Mouse (Mus musculus) thymus, postnatal 4 days (tissue): Measurements from ENCODE around the gene 1700092M07Rik.
A peak's percentile ranks its signal among the peaks of the same experiment; 100 is the strongest.

Experiments used
- DNase-seq: peaks from one replicate; pipeline ENCODE4 v3.0.0; 2021

Gene 1700092M07Rik

DNA sequence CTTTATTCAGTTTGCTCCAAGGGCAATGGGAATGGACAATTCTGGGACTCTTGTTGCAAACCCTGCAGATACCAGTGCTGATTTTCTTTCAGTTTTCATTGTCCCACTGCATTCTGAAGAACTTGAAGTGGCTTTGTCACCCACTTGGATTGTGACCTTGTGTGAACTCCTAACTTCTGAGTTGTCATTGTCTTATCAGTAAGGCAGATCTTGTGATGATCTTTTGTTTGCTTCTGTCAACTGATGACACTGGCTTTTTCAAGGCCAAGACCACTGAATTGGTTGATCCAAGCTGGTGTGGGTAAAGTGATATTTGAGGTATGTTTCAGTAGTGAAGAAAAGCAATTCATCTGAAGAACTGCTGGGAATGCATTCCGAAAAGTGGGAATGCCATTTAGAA lies 4.9 kb downstream of the 1700092M07Rik start:
- no peak for DNase-seq

DNA sequence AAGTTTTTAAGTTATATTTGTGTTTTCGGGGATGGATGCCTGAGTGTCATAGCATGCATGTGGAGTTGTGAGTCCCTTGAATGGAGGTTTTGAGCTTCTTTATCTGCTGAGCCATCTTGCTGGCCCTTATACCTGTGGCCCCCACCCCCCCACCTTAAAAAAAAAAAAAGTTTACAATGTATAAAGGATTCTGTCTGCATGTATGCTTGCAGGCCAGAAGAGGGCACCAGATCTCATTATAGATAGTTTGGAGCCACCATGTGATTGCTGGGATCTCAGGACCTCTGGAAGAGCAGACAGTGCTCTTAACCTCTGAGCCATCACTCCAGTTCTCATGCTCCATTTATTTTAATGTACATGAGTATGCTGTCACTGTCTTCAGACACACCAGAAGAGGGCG lies 6.8 kb downstream of the 1700092M07Rik start:
- no peak for DNase-seq

DNA sequence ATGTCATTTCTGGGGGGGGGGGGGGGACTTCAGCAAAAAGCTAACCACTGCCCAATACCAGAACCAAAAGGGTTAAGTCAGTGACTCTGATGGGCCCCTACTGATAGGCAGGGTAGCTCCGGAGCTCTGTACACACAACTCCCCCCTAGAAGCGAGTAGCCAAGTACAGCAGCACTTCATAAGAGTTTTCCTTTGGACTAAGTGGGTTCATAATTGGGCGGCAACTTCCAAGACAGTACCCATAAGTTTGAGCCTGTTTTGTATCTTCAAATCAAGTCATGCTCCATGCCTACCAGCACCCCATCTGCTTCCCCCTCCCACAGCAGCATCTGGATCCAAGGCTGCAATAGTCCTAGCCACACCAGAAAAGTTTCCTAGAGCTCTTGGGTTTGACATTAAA lies 15.1 kb downstream of the 1700092M07Rik start:
- no peak for DNase-seq

DNA sequence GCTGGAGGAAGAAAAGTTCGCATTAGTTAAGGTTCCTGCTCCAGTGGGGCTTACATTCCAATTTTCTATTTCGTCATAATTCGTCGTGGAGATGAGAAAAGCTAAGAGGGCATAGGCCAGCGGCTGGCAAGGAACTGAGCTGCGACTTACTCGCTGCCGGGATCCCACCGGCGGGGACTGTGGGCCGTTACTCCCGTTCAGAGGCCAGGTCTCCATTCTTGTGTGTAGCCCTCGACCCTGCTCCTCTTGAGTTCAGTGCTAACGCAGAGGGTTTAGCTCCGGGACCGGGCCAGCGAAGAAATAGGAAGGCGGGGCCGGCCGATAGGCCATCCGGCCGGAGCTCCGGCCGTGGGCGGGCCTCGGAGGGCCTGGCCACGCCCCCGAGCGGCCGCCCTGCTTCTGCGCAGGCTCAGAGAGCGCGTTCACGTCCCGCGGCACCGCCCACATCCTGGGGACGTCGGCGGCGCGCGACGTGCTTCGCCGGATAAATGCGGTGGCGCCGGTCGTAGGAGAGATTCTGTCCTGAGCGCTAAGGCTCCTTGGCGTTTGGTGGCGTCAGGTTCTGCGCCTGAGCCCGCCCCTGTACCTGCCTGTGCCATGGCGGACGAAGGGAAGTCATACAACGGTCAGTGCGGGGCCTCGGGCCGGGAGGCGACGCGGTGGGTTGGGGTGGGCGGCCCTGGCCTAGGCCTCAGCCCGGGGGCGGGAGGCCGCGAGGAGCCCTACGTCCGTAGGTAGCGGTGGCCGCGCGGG lies 16.3 kb downstream of the 1700092M07Rik start, which contains the start of gene Nxf1:
Gene Nxf1 (plus strand): TSS at position 439 of the 753 bp plus-strand sequence.
- peak; percentile 97 for DNase-seq

DNA sequence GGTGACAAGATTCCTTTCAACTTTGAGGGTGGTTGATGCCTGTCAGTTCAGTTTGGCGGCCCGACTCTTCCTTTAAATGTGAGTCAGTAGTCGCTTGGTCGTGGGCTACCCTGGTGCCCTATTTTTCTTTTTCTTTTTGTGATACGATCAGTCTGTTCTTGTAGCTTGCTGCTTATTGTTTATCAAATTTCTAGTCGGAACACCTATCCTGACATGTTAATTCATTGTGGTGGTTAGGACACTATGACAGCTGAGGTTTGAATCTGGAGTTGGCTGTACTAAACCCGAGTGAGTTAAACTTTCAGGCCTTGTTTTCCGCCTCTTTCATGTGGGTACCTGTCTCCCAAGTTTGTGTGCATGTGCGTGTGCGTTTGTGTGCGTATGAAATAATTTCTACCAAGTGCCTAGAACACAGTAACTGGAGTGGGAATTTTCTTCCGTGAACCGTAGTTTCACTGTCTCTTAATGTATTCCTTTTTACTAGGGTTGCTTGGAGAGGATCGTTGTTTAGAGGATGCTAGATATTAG lies 17.0 kb downstream of the 1700092M07Rik start:
- peak; percentile 13 for DNase-seq

DNA sequence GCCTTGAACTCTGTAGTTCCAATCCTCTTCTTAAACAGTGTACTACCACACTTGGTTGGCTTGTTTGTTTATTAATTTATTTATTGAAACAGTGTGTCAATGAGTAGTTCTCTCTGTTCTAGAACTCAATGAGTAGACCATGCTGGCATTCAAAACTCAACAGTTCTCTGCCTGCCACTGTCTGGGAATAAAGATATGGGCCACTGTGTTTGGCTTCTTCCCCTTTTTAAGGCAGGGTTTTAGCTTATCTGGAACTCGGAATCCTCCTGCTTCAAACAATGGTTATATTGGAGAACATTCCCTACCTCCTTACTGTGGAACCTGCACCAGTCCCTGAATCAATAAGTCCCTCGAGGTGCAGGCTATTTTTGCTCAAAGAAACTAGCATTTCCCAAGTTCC lies 18.4 kb downstream of the 1700092M07Rik start:
- DNase-seq: no peak

DNA sequence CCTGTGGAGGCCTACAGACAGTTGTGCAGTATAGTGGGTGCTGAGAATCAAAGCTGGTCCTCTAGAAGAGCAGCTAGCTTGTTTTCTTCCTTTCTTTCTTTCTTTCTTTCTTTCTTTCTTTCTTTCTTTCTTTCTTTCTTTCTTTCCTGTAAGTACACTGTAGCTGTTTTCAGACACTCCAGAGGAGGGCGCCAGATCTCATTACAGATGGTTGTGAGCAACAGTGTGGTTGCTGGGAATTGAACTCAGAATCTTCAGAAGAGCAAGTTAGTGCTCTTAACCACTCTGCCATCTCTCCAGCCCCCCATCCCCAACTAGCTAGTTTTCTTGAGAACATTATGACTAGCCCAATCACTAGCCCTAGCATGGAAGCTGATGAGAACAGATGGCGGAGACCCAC lies 20.2 kb downstream of the 1700092M07Rik start:
- DNase-seq: peak; percentile 50

DNA sequence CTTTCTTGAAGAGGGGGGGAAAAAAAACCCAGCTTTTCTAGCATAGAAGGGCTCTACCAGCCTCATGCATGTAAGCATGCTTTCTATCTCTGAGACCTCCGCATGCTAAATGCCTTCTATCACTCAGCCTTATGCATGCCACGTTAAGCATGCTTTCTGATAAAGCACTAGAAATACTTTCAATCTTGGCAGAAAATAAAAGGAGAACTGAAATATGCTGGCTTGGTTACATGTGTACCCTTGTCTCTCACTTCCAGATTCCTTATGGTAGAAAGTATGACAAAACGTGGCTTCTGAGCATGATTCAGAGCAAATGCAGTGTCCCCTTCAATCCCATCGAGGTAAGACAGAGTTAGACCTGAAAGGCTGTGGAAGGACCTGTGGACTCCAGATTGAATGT lies 22.8 kb downstream of the 1700092M07Rik start:
- no peak for DNase-seq

DNA sequence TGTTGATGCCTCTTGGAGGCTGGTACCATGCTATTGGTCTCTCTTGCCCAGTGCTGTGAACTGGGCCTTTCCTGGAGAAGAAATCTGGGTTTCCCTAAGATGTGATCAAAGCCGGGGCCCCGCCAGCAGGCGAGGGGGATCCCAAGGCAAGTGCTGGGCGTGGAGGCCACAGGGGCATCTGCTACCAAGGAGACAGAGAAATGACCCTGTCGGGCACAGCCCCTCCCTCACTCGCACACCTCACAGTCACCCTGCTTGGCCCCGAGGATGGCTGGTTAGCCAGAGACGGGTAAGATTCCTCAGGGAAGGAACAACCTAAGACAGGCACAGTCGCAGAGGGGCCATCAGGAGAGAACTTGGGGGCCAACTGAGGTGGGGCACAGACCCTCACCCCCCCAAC lies 25.0 kb downstream of the 1700092M07Rik start:
- DNase-seq: no peak

DNA sequence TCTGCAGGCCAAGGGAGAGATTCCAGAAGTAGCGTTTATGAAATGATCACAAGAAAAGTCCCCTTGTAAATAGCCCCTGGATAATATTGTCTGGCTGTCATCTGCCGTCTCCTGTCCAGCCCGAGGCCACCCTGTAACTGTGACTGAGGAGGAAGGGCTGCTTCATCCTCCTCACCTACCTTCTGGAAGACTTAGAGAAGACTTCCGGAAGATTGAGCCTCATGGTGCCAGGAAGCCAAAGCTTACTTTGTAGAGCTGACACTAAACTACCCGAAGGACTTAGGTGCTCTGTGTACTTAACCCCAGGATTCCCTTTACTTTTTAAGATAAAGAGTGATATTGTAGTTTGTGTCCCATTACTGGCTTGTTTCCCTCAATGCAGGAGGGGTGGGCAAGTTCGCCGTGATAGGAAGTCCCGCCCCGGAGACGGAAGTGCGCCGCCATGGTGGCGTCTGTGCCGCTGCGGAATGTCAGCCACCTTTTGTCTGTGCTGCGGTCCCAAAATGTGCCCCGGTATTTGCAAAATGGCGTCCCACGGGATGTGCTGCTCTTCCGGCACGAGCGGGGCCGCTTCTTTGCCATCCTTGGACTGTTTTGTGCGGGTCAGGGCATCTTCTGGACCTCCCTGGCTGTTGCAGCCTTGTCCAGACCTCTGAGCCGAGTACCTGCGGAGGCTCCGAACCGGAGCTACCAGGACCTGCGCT lies 30.2 kb downstream of the 1700092M07Rik start, which contains the start of gene Tmem223:
Gene Tmem223 (plus strand): TSS at position 430 of the 704 bp plus-strand sequence.
- peak; percentile 90 for DNase-seq

DNA sequence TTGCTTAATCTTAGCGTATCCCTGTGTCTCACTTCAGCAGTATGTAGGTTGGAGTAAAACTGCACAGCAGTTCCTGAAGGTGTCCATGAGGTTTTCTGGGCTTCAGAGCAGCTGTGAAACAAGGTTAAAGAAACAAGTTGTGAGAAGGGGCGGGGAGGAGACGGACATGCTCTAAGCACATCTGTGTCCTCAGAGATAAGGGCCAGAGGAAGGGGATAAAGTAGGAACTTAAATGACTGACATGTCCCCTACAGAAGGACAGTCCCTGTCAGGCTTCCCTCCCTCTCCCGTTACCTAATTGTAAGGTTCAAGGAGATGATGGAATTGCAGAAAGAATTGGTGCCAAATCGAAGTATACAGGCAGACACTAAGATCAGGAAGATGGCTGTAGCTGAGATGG lies 32.5 kb downstream of the 1700092M07Rik start:
- no peak for DNase-seq

DNA sequence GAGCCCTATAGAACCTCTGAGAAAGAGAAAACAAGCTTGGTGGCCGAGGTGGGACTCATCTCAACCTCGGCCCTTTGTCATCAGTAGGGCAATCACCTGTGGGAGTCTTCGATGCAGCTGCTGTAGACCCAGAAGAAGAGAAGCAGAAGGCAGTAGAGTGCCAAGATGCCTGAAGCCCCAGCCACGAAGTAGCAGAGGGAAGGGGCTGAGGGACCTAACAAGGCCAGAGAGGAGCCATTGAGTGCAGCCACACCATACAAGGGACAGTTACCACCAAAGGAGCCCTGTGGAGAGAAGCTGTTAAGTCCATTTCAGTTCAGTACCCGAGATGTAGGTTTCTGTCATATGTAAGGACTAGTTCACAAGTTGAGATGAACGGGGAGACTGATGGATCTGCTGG lies 32.9 kb downstream of the 1700092M07Rik start:
- DNase-seq: no peak

DNA sequence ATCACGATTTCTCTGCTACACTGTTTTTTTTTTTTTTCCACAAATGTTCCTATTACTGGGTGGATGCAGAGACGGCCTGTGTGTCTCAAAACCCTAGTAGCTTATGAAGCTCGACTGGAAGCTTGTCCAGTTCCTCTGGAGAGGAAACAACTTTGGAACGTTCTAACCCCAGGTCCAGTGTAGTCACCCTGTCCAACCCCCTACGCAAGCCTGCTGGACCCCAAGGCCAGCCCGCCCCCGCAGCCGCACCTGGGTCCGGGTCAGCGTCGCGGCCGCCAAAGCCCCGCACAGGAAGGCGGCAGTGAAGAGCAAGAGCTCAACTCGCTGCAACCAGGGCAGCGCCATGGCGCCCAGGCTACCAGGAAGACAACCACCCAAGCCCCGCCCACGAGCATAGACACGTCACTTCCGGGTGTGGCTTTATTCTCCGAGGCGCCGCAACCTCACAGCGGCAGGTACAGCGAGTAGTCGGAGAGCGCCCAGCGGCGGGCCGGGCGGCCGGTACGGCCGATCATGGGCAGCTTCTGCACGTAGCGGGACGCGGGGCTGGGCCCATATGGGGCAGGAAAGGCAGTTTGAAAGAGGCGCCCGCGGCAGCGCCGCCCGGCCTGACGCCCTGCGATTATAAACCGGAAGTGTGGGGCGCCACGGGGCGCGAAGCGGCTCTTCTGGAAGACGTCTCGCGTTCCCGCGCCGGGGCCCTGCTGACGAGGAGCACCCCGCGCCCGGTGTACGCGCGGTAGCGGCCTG lies 33.7 kb downstream of the 1700092M07Rik start, which contains the start of gene Tmem179b:
Gene Tmem179b (minus strand): TSS at position 382 of the 750 bp plus-strand sequence.
- peak; percentile 99 for DNase-seq

DNA sequence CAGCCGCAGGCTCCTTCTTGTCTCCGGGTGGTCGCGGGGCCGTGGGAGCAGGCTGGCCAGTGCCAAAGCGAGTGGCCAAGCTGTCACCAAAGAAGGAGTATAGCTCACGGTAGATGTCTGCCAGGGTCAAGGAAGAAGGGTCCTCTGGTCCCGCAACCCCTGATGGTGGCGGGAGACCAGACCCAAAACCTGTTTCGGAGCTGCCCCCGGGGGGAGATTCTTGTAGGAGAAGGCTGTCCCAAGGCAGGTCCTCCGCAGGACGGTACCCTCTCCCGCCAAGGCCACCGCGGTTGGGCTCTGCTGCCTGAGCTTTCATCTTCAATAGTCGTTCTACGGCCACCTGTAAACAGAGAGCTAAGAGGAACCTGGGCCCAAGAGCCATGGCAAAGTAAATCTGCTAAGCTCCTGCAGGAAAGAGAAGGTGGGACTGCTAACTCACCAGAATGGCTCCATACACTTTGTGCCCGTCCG lies 34.5 kb downstream of the 1700092M07Rik start:
- DNase-seq: no peak

DNA sequence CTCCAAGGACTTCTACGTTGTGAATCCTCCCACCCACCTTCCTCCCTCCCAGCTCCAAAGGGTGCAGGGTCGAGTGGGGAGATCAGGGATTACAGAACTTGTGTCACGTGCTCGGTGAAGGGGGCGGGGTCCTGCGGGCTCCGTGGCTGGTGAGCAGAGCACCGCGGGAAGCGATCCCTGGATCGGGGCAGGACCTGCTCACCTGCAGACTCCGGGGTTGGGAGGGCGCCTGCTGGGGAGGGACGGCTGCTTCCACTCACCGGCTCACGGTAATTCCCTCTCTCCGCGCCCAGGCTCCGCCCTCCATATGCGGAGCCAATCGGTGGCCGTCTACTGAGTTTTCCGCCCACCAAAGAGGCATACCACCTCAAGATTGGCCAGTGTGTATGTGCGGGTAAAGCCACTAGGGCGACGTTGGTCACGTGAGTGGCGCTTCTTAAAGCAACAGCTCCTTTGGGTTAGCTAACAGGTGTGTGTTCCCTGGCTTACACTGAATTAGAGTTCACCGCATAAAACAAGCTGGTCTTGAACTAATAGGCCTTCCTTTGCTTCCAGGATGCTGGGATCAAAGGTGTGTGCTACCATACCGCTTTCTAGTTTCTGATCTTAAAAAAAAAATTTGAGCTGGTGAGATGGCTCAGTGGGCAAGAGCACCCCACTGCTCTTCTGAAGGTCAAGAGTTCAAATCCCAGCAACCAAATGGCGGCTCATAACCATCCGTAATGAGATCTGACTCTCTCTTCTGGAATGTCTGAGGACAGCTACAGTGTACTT lies 45.7 kb downstream of the 1700092M07Rik start, which contains the start of gene Taf6l:
Gene Taf6l (minus strand): TSS at position 410 of the 774 bp plus-strand sequence.
- DNase-seq: peak; percentile 89

DNA sequence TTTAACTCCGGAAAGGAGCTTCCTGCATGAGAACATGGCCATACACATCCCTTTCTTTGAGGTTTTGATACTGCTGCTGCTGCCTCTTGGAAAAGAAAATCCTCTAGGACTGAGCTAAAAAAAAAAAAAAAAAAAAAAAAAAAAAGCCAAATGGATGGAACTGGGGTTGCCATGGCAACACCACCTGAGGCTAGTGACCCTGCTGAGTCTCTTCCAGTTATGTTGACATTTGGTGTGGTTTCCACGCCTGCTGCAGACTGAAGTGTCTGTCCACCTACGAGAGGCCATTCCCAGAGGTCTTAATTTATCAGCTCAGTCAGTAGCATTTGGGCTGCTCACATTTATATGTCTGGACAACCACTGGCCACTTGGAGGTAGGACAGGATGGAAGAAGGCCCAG lies 48.0 kb downstream of the 1700092M07Rik start:
- DNase-seq: no peak

DNA sequence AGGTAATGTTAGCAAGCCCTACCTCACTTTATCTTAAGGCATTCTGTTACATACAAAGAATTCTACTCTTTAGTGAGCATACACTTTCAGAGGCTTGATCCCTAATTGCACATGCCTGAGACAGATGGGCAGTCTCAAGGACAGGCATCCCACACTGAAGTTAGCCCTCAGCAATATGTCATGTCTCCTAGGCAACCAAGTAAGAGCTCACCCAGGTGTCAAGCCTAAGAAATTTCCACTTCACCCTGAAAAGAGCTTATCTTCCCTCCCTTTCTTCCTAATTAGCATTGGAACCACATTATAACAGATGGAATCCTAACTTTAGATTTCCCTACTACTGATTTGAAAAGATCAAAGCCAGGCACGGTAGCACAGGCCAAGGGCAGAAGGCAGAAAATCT lies 48.7 kb downstream of the 1700092M07Rik start:
- DNase-seq: no peak

DNA sequence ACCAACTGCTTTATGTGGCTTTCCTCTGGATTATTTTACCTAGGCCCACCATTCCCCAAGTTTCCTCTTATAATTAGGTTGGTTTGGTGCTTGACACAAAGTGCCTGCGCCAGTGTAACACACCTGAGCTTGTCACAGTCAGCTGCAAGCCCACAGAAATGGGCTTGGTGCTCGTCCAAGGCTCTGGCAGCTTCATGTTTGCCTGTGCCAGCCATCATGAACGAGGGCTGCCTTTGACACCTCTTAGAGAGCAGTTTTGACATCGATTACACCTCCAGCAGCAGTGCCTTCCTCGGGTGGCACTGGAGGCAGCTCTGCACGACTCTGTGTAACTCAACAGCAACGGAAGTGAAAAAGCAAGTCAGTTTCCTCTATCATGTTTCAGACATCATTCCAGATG lies 49.7 kb downstream of the 1700092M07Rik start:
- DNase-seq: no peak
